Mouse (Mus musculus) liver, postnatal 0 days (tissue): ENCODE measurements around the gene Ampd3.

Source experiments
- CTCF ChIP-seq: sonication (generic); IDR thresholded peaks from 2 replicates; pipeline ENCODE4 v1.5.1; 2016; ENCODE audit warnings: antibody characterized with exemption, low read depth
- EP300 ChIP-seq: IDR thresholded peaks from 2 replicates; pipeline ENCODE4 v1.6.1; 2016; ENCODE audit warnings: antibody characterized with exemption, low read depth, mild to moderate bottlenecking

DNA sequence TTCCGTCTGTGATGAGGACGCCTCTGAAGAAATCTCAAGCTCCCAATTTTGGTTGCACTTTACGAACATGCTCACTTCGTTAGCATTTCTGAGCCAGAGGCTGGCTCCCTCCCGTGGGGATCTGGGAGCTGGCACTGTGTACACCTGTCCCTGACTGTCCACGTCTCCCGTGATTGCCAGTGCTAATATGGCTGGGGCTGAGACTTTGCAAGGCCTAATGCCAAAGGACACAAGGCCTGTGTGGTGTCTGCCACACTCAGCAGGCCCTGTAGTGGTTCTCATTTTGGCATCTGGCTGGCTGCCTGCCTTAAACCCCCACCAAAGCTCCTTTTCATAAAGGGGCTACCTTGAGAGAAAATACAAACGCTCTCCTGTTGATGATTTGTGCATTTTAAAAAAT lies 43.0 kb downstream of the Ampd3 start:
- TF ChIP-seq CTCF, result no peak
- no peak for TF ChIP-seq EP300
